Mouse (Mus musculus) frontal cortex, postnatal 14 days (tissue): ENCODE data around the gene Myoz2.

Experiments used
- DNase-seq, 2 experiments: peaks; one replicate each; pipeline ENCODE4 v3.0.0; 2022; ENCODE audit warnings: low spot score in 2 of 2

Gene Myoz2

GRCm38 (mm10) chr3:123034752-123035151, at the start of gene Myoz2:
Gene Myoz2 (minus strand): TSS chr3:123035015.
- no peak for DNase-seq

GRCm38 (mm10) chr3:123081665-123082064, 46.9 kb upstream of the Myoz2 start:
- no peak for DNase-seq

- DNase-seq, result no peak
Measured at GRCm38 (mm10) chr3:123080943-123081342, 46.1 kb upstream of the Myoz2 start.

- no peak for DNase-seq
Measured at GRCm38 (mm10) chr3:123080017-123080725, 45.4 kb upstream of the Myoz2 start.

GRCm38 (mm10) chr3:123075759-123076158, 40.9 kb upstream of the Myoz2 start:
- no peak for DNase-seq

- DNase-seq, result no peak
Measured at GRCm38 (mm10) chr3:123075034-123075433, 40.2 kb upstream of the Myoz2 start.

GRCm38 (mm10) chr3:123073351-123073750, 38.5 kb upstream of the Myoz2 start:
- DNase-seq, result no peak

GRCm38 (mm10) chr3:123072472-123072871, 37.7 kb upstream of the Myoz2 start:
- no peak for DNase-seq

GRCm38 (mm10) chr3:123070996-123071395, 36.2 kb upstream of the Myoz2 start:
- no peak for DNase-seq

- no peak for DNase-seq
Measured at GRCm38 (mm10) chr3:123066836-123067235, 32.0 kb upstream of the Myoz2 start.

GRCm38 (mm10) chr3:123065466-123065865, 30.7 kb upstream of the Myoz2 start:
- DNase-seq, result no peak

- no peak for DNase-seq
Measured at GRCm38 (mm10) chr3:123064186-123064585, 29.4 kb upstream of the Myoz2 start.

GRCm38 (mm10) chr3:123061931-123062330, 27.1 kb upstream of the Myoz2 start:
- DNase-seq, result no peak

- no peak for DNase-seq
Measured at GRCm38 (mm10) chr3:123058832-123059231, 24.0 kb upstream of the Myoz2 start.

- DNase-seq, result no peak
Measured at GRCm38 (mm10) chr3:123054178-123054577, 19.4 kb upstream of the Myoz2 start.

GRCm38 (mm10) chr3:123053192-123053938, 18.6 kb upstream of the Myoz2 start:
- no peak for DNase-seq

- DNase-seq, result no peak
Measured at GRCm38 (mm10) chr3:123042308-123042707, 7.5 kb upstream of the Myoz2 start.

- DNase-seq, result no peak
Measured at GRCm38 (mm10) chr3:123033804-123034203, 1.0 kb downstream of the Myoz2 start.

- DNase-seq, result no peak
Measured at GRCm38 (mm10) chr3:123025634-123026033, 9.2 kb downstream of the Myoz2 start.

GRCm38 (mm10) chr3:123024496-123025234, 10.2 kb downstream of the Myoz2 start:
- DNase-seq, result no peak

GRCm38 (mm10) chr3:123018792-123019191, 16.0 kb downstream of the Myoz2 start:
- no peak for DNase-seq

GRCm38 (mm10) chr3:123013476-123013875, 21.3 kb downstream of the Myoz2 start:
- DNase-seq, result no peak

GRCm38 (mm10) chr3:123009417-123009816, 25.4 kb downstream of the Myoz2 start:
- DNase-seq, result no peak
